Mouse (Mus musculus): ENCODE measurements at regions not wholly inside any gene's neighbourhood (a gene's known extent, or its start where the extent isn't known, plus 50 kb on each side); places are given as distances from the start of the nearest gene placed in this dataset.

DNA sequence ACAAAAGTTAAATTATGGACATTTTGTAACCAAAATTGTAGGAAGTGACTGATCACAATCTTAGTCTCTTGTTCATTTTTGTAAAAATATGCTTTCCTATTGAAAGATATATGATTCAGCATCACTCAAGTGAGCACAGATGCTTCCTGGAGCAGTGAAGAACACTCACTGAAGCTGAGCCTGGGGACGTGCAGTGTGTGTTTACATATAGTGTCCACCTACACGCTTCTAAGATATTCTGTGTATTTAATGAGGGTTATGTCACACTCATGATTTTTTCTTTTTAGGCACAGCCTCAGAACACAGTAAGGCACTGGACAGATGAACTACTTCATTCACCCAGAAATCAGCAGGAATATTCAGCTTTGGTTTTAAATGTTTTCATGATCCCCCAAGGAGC lies 1533.6 kb downstream of the Tbl1xr1 start:
- Histone ChIP-seq H3K9ac (no peak overlapping the region), H3K4me3 (no peak overlapping the region), H3K4me1 (no peaks in the 10 kb centered on the region), H3K36me3 (no peaks in the 10 kb centered on the region), H3K27ac (no peak overlapping the region), H3K4me2 (replicated peaks) (no peak overlapping the region), H3K9me3 (no peaks in the 10 kb centered on the region), H3K27me3 (no peaks in the 10 kb centered on the region)
- no peak for ATAC-seq (ENCODE audit: low FRiP score, low read depth)
- 75% methylated on average over 2 of the region's 2 CpGs for WGBS

DNA sequence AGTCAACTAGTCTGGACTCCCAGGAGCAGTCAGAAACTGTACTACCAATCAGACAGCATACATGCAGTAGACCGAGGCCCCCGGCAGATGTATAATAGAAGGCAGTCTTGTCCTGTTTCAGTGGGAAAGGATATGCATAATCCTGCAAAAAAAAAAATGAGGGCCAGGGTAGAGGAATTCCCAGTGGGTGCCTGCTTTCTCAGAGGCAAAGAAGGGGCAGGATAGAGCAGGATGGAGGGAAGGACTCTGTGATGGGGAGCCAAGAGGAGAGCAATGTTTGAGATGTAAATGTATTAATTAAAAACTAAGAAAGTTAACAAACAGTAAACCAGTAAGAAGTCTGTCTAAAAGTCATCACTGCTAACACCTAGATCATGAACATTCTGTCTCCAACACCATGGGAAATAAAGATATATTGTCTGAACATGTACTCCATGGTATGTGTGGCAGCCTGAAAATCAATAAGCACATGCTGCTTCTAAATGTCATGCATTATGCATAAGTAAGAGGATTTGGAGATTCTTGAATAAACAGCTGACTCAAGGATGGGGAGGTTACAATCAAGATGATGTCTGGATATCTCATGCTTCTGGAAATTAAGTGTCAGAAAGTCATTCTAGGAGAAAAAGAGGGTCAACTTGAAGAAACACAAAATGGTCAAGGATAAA lies 1485.3 kb downstream of the Naaladl2 start:
- Histone ChIP-seq H3K27me3 (no peaks in the 10 kb centered on the region), H3K9me3 (no peaks in the 10 kb centered on the region), H3K36me3 (no peaks in the 10 kb centered on the region), H3K4me3 (no peak overlapping the region), H3K27ac (no peak overlapping the region), H3K4me2 (replicated peaks) (no peak overlapping the region), H3K9ac (no peak overlapping the region), H3K4me1 (no peaks in the 10 kb centered on the region)
- no peak for ATAC-seq (ENCODE audit: low FRiP score, low read depth)
- WGBS: 94% methylated on average over 2 of the region's 2 CpGs

DNA sequence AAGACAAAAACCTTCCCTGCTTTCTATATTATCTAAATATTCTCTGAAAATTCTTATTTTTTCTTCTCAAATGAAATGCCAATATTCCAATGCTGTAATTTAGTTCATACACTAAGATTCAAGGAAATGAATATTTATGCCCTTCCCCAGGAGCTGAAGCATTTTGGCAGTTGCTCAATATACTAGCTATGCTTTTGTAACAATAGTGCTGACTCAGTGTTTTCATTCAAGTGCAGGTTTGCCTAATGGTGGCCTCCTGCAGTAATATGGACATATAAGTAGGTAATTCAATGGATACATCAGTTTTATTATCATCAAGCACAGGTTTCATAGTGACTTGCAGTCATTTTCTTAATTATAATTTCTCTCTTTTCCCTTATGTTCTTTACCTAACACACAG lies 1437.3 kb downstream of the Naaladl2 start:
- Histone ChIP-seq H3K27ac (no peak overlapping the region), H3K4me2 (replicated peaks) (no peak overlapping the region), H3K27me3 (no peaks in the 10 kb centered on the region), H3K4me1 (no peaks in the 10 kb centered on the region), H3K9me3 (no peaks in the 10 kb centered on the region), H3K4me3 (no peak overlapping the region), H3K9ac (no peak overlapping the region), H3K36me3 (no peaks in the 10 kb centered on the region)
- no peak for ATAC-seq (ENCODE audit: low FRiP score, low read depth)

Measured in limb, embryonic 13.5 days (tissue).